Mouse (Mus musculus) heart, embryonic 11.5 days (tissue): ENCODE results near the gene Zbtb22. TPM values are rescaled to one million over a fixed set of nuclear protein-coding genes. Genes with fewer than 3 reads are reported as not detected.

Source experiments
- ATAC-seq: fragments of 200-750 bp; cut with Nextera tagmentation; replicated peaks from 2 replicates; pipeline ENCODE4 v1.8.0; 2017; ENCODE audit warnings: moderate library complexity; ENCODE audit not compliant: insufficient number of reproducible peaks, low FRiP score, low TSS enrichment
- H3K27ac ChIP-seq: fragments of 300-500 bp; sonication (generic); 2 replicates; pipeline ENCODE4 v1.5.1; 2014; ENCODE audit warnings: mild to moderate bottlenecking, low read depth, low read length
- H3K27me3 ChIP-seq: fragments of 300-500 bp; sonication (generic); 2 replicates; pipeline ENCODE4 v1.6.1; 2014; ENCODE audit warnings: mild to moderate bottlenecking, low read length, mixed read lengths; ENCODE audit not compliant: control insufficient read depth, insufficient read depth
- H3K36me3 ChIP-seq: fragments of 300-500 bp; sonication (generic); 2 replicates; pipeline ENCODE4 v1.6.1; 2014; ENCODE audit warnings: mild to moderate bottlenecking, low read length, moderate library complexity, mixed read lengths; ENCODE audit not compliant: control insufficient read depth, insufficient read depth
- H3K4me1 ChIP-seq: fragments of 300-500 bp; sonication (generic); 2 replicates; pipeline ENCODE4 v1.6.1; 2014; ENCODE audit warnings: low read length; ENCODE audit not compliant: control insufficient read depth, insufficient read depth
- H3K4me2 ChIP-seq: fragments of 300-500 bp; sonication (generic); 2 replicates; pipeline ENCODE4 v1.6.1; 2014; ENCODE audit warnings: mild to moderate bottlenecking, moderate library complexity
- H3K4me3 ChIP-seq: fragments of 300-500 bp; sonication (generic); 2 replicates; pipeline ENCODE4 v1.5.1; 2014; ENCODE audit warnings: low read depth, low read length
- H3K9ac ChIP-seq: fragments of 300-500 bp; sonication (generic); 2 replicates; pipeline ENCODE4 v1.6.1; 2014; ENCODE audit warnings: mild to moderate bottlenecking, low read depth, low read length, moderate library complexity
- H3K9me3 ChIP-seq: fragments of 300-500 bp; sonication (generic); replicated peaks from 2 replicates; pipeline ENCODE4 v1.6.1; 2016; ENCODE audit warnings: low read length; ENCODE audit not compliant: control insufficient read depth
- WGBS: fragments of 180-500 bp; shearing (Covaris S2); extraction: QIAGEN DNeasy Blood & Tissue Kit; methylation state at CpG from one replicate; pipeline ENCODE4 v1.1.7; 2014; ENCODE audit not compliant: insufficient replicate concordance; 5-methylcytosine and 5-hydroxymethylcytosine counted together
- polyA plus RNA-seq: library from polyadenylated mRNA; unstranded; fragments of >200 nt; fragmentation: Nextera tagmentation; extraction: Ambion mirVana; gene quantifications from 2 replicates; pipeline ENCODE4 v1.2.1, GENCODE M21; 2014

Zbtb22 gene
- polyA plus RNA-seq, 1 experiment from 2014 or later, result 7.8 TPM

- peaks cover 45% of the 10 kb centered on the region for H3K4me1 ChIP-seq
- 0 out of 2 replicates have a peak overlapping the region, but pooled peaks have one; percentile 12 for H3K4me3 ChIP-seq
- peak overlapping the region; percentile 96 for H3K4me2 ChIP-seq
- H3K27me3 ChIP-seq, result no peaks in the 10 kb centered on the region
- no peaks in the 10 kb centered on the region for H3K9me3 ChIP-seq
- peaks cover 19% of the 10 kb centered on the region for H3K36me3 ChIP-seq
- no peak overlapping the region for H3K27ac ChIP-seq
- 83% methylated on average over 4 of the region's 4 CpGs for WGBS
- 0 out of 2 replicates have a peak overlapping the region, but pooled peaks have one; percentile 34 for H3K9ac ChIP-seq
- ATAC-seq, result no peak
Observed at GRCm38 (mm10) chr17:33952879-33953278, 37.2 kb downstream of the Zbtb22 start.

- WGBS, result 78% methylated on average over 3 of the region's 3 CpGs
- Histone ChIP-seq H3K4me2 (peak overlapping the region; percentile 96), H3K27me3 (no peaks in the 10 kb centered on the region), H3K27ac (no peak overlapping the region), H3K4me3 (0 out of 2 replicates have a peak overlapping the region, but pooled peaks have one; percentile 12), H3K9ac (0 out of 2 replicates have a peak overlapping the region, but pooled peaks have one; percentile 34), H3K9me3 (no peaks in the 10 kb centered on the region), H3K4me1 (peaks cover 45% of the 10 kb centered on the region), H3K36me3 (peaks cover 19% of the 10 kb centered on the region)
- no peak for ATAC-seq
Observed at GRCm38 (mm10) chr17:33953310-33953709, 37.6 kb downstream of the Zbtb22 start.

GRCm38 (mm10) chr17:33953961-33954565 is 38.4 kb downstream of the Zbtb22 start:
- H3K4me1 ChIP-seq, result peaks cover 45% of the 10 kb centered on the region
- no peaks in the 10 kb centered on the region for H3K27me3 ChIP-seq
- 33% methylated on average over 5 of the region's 5 CpGs for WGBS
- ATAC-seq, result no peak
- H3K9me3 ChIP-seq, result no peaks in the 10 kb centered on the region
- H3K9ac ChIP-seq, result peak overlapping the region; percentile 85
- peak overlapping the region; percentile 96 for H3K4me2 ChIP-seq
- H3K4me3 ChIP-seq, result peak overlapping the region; percentile 70
- H3K36me3 ChIP-seq, result peaks cover 19% of the 10 kb centered on the region
- H3K27ac ChIP-seq, result 0 out of 2 replicates have a peak overlapping the region, but pooled peaks have one; percentile 46

GRCm38 (mm10) chr17:33954646-33955554 is 39.2 kb downstream of the Zbtb22 start:
- under 1% methylated on average over 33 of the region's 33 CpGs for WGBS
- Histone ChIP-seq H3K4me1 (peaks cover 45% of the 10 kb centered on the region), H3K36me3 (peaks cover 17% of the 10 kb centered on the region), H3K27ac (peak overlapping the region; percentile 86), H3K27me3 (no peaks in the 10 kb centered on the region), H3K9me3 (no peaks in the 10 kb centered on the region), H3K4me2 (peak overlapping the region; percentile 96), H3K9ac (peak overlapping the region; percentile 85), H3K4me3 (peak overlapping the region; percentile 70)
- peak; percentile 14; the same call in 1 of the 2 replicates for ATAC-seq

- peak within 1 kb of the TSS; percentile 85 for H3K9ac ChIP-seq
- H3K4me2 ChIP-seq, result peak within 1 kb of the TSS; percentile 96
- H3K9me3 ChIP-seq, result no peaks in the 10 kb centered on the region
- peak within 1 kb of the TSS; percentile 86 for H3K27ac ChIP-seq
- peaks cover 38% of the 10 kb centered on the region for H3K4me1 ChIP-seq
- under 1% methylated on average over 50 of the region's 50 CpGs for WGBS
- H3K36me3 ChIP-seq, result peaks cover 17% of the 10 kb centered on the region
- H3K27me3 ChIP-seq, result no peaks in the 10 kb centered on the region
- H3K4me3 ChIP-seq, result peak within 1 kb of the TSS; percentile 70
- ATAC-seq, result peak; percentile 85
Observed at GRCm38 (mm10) chr17:33955555-33956214, 40.0 kb downstream of the Zbtb22 start, which contains the start of the genes Vps52 and Rps18. Gene Vps52, plus strand, starts transcription at chr17:33955812. Gene Rps18, minus strand, starts transcription at chr17:33956001.

GRCm38 (mm10) chr17:33956336-33956735 is 40.6 kb downstream of the Zbtb22 start:
- H3K4me2 ChIP-seq, result peak overlapping the region; percentile 75
- peaks cover 17% of the 10 kb centered on the region for H3K36me3 ChIP-seq
- peaks cover 33% of the 10 kb centered on the region for H3K4me1 ChIP-seq
- H3K9me3 ChIP-seq, result no peaks in the 10 kb centered on the region
- no peak for ATAC-seq
- peak overlapping the region; percentile 70 for H3K4me3 ChIP-seq
- 0 out of 2 replicates have a peak overlapping the region, but pooled peaks have one; percentile 47 for H3K27ac ChIP-seq
- H3K9ac ChIP-seq, result peak overlapping the region; percentile 85
- H3K27me3 ChIP-seq, result no peaks in the 10 kb centered on the region
- WGBS, result 6% methylated on average over 10 of the region's 10 CpGs

GRCm38 (mm10) chr17:33957493-33957892 is 41.8 kb downstream of the Zbtb22 start:
- H3K9me3 ChIP-seq, result no peaks in the 10 kb centered on the region
- H3K4me3 ChIP-seq, result no peak overlapping the region
- H3K27ac ChIP-seq, result no peak overlapping the region
- ATAC-seq, result no peak
- WGBS, result 84% methylated on average over 6 of the region's 6 CpGs
- H3K4me1 ChIP-seq, result peaks cover 28% of the 10 kb centered on the region
- H3K4me2 ChIP-seq, result no peak overlapping the region
- H3K27me3 ChIP-seq, result no peaks in the 10 kb centered on the region
- peaks cover 14% of the 10 kb centered on the region for H3K36me3 ChIP-seq
- no peak overlapping the region for H3K9ac ChIP-seq

GRCm38 (mm10) chr17:33958451-33958850 is 42.7 kb downstream of the Zbtb22 start:
- H3K4me2 ChIP-seq, result no peak overlapping the region
- no peak overlapping the region for H3K27ac ChIP-seq
- peaks cover 19% of the 10 kb centered on the region for H3K4me1 ChIP-seq
- no peak overlapping the region for H3K4me3 ChIP-seq
- 91% methylated on average over 11 of the region's 11 CpGs for WGBS
- ATAC-seq, result no peak
- no peaks in the 10 kb centered on the region for H3K9me3 ChIP-seq
- H3K27me3 ChIP-seq, result no peaks in the 10 kb centered on the region
- peaks cover 10% of the 10 kb centered on the region for H3K36me3 ChIP-seq
- H3K9ac ChIP-seq, result no peak overlapping the region
